Mouse (Mus musculus) ES-Bruce4 (cell line): ENCODE data around the gene Apmap.

Source experiments
- CTCF ChIP-seq: IDR thresholded peaks from one replicate; pipeline ENCODE4 v1.8.1; 2011; ENCODE audit warnings: low read depth, low read length
- EP300 ChIP-seq: IDR thresholded peaks from 2 replicates; pipeline ENCODE4 v1.6.1; 2011; ENCODE audit warnings: low read depth, low read length; ENCODE audit not compliant: insufficient read depth
- POLR2A ChIP-seq: IDR thresholded peaks from one replicate; pipeline ENCODE4 v1.8.1; 2011; ENCODE audit warnings: low read length; ENCODE audit not compliant: insufficient read depth

GRCm38 (mm10) chr2:150648300-150648895 lies 40.0 kb upstream of the Apmap start:
- TF ChIP-seq CTCF (no peak), POLR2A (no peak), EP300 (no peak)
